Mouse (Mus musculus) gastrocnemius, postnatal 14 days (tissue): ENCODE data around the gene CN725425. TPM values are rescaled to one million over a fixed set of nuclear protein-coding genes. Genes with fewer than 3 reads are reported as not detected.

Experiments used
- DNase-seq: peaks from one replicate; pipeline ENCODE4 v3.0.0; 2021; ENCODE audit warnings: mixed read lengths
- intact Hi-C: fragments of 180-260 bp; cut with DNase I; formaldehyde crosslinking; loops from one replicate; pipeline ENCODE4 v1.15.1; 2025; ENCODE audit warnings: low total_unique reads
- total RNA-seq, 2 experiments: library from RNA; stranded (reverse); gene quantifications; 2 replicates each; pipeline ENCODE4 v1.2.3; 2021

Gene CN725425
- total RNA-seq, 2 experiments from 2014 or later = 0.22 TPM; not detected in 1

DNA sequence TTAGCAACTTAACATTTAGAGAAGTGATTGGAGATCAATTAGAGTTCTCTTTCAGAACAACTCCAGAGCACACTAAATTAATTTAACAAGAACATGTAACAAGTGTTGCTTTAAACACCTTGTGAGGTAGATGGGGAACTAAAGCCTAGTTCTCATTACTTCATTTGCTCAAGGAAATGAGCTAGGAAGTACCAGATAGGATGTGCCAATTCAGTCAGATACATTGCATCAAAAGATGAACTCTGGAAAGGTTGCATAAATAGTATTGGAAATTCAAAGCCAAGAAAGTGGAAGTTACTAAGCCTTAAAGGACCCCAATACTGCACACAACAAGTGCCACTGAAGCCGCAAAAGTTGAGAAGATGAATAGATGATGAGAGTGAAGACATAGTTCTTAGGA, 3.2 kb downstream of the CN725425 start:
- no peak for DNase-seq
- intact Hi-C loops = no loop called here

- DNase-seq = no peak
- intact Hi-C loops = no loop called here
Observed at GRCm38 (mm10) chr15:91203521-91203920, 4.2 kb downstream of the CN725425 start.

- DNase-seq = no peak
- intact Hi-C loops = no loop called here
Observed at GRCm38 (mm10) chr15:91206518-91206917, 7.2 kb downstream of the CN725425 start.

GRCm38 (mm10) chr15:91237294-91237693, 38.0 kb downstream of the CN725425 start:
- DNase-seq = no peak
- intact Hi-C loops = no loop called here

DNA sequence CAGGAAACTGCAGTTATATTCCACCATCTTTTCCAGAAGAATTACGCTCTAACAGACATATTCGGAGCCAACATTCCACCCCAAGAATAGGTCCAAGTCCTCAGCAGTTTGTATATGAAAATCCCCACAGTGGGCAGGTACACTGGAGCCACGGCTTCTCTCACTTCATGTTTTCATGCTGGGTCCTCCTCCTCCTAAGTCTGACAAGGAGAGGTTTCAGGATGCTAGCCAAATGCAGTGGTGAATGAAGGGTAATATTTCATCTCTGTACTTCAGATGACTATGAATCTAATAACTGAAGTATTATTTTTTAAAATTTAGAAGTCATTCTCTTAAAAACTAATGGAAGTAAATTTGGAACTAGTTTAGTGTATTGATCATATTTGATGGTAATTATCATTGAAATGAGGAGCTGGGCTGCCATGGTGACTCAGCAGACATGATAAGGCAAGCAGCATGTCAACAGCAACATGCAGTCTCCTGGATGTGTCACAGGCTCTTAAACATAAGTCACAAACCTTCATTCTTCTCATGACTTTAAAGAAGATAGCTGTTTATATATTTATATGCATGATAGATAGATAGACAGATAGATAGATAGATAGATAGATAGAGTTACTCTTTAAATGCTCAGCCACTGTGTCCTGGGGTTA, 41.5 kb downstream of the CN725425 start:
- intact Hi-C loops = no loop called here
- DNase-seq = no peak

DNA sequence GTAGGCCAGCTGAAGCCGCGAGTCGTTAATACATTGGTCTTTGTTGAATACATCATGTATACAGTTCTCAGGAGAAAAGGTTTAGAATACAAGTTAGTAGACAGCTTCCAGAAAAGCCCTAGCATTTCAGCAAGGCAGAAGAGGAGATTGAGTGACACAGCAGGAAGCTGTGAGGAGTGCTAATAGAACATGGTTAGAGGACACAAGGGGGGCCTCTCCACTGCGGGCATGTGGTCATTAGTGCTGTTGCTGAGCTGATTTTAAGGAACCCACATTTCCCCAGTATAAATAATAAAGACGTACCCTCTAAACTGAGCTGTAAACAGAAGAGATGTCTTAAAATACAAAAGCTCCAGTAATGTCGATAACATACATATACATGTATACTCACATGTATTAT, 51.5 kb downstream of the CN725425 start:
- DNase-seq = no peak
- intact Hi-C loops = loop anchor here (5.0 kb wide), 1 partner anchor 36 kb away; no protein-coding TSS in a partner anchor

GRCm38 (mm10) chr15:91251544-91252408, 52.5 kb downstream of the CN725425 start:
- intact Hi-C loops = loop anchor here (5.0 kb wide), 1 partner anchor 36 kb away; no protein-coding TSS in a partner anchor
- DNase-seq = no peak

- DNase-seq = no peak
- intact Hi-C loops = loop anchor here (5.0 kb wide), 1 partner anchor 34 kb away; no protein-coding TSS in a partner anchor
Observed at GRCm38 (mm10) chr15:91252956-91253355, 53.7 kb downstream of the CN725425 start.

DNA sequence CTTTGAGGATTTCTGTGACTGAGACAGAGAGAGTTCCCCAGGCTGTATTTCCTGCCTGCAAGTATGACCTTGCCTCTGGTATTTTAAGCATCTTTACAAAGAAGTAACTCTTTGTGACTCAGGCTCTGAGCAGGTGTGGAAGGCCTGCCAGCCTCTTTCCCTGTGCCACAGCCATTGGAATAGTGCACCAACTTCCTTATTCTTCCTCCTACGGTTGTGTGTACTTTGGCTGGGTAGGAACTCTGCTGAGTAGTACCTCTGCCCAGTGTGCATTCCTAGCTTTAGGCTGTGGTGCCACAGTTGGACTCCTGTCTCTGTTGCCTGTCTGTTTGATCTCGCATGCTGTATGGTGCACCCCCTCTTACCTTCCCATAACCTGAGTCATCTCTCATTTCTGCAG, 56.0 kb downstream of the CN725425 start:
- intact Hi-C loops = no loop called here
- no peak for DNase-seq

DNA sequence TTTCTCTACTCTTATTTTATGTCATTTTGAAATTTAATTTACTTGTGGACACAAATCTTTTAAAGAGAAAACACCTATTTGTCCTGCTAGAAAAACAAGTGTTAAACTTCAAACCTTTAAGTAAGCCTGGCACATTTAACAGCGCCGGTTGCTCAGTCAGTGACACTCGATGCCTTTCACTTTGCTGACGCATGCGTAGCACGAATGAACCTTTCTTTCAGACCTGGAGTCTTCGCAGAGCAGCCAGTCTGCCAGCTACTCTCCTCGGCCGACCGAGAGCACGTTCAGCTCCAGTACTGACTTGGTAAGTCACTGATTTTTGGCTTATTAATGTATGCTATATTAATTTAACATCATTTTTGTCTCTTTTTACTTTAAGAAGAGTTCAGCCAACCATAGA, 57.8 kb downstream of the CN725425 start:
- intact Hi-C loops = no loop called here

GRCm38 (mm10) chr15:91260578-91260977, 61.3 kb downstream of the CN725425 start:
- no peak for DNase-seq
- intact Hi-C loops = no loop called here

More for the DNA sequence above, 57.8 kb downstream of the CN725425 start:
- peak; percentile 23 for DNase-seq

GRCm38 (mm10) chr15:91263926-91264325, 64.6 kb downstream of the CN725425 start:
- no peak for DNase-seq
- intact Hi-C loops = no loop called here

- no peak for DNase-seq
- intact Hi-C loops = no loop called here
Observed at GRCm38 (mm10) chr15:91268532-91268931, 69.2 kb downstream of the CN725425 start.

GRCm38 (mm10) chr15:91275961-91276360, 76.7 kb downstream of the CN725425 start:
- DNase-seq = no peak
- intact Hi-C loops = no loop called here

GRCm38 (mm10) chr15:91279571-91279970, 80.3 kb downstream of the CN725425 start:
- no peak for DNase-seq
- intact Hi-C loops = no loop called here

GRCm38 (mm10) chr15:91281521-91281920, 82.2 kb downstream of the CN725425 start:
- no peak for DNase-seq
- intact Hi-C loops = no loop called here

DNA sequence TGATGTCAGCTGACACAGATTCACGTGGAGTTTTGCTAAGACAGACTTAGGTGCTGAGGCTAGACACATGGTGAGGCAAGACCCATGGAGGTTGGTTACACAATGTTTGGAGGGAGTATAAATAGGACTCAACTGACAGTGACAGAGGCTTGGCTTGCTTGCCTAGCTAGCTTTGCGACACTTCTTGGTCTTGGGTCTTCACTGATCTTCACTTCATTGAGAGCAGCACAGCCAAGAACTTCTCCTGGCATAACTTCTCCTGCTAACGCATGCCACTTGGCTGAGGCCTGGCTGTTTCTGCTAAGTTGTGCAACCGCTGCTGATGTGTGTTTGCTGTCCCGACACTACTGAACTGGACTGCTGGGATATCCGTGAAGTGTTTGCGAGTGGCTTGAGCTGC, 83.5 kb downstream of the CN725425 start:
- intact Hi-C loops = no loop called here
- DNase-seq = peak; percentile 30

DNA sequence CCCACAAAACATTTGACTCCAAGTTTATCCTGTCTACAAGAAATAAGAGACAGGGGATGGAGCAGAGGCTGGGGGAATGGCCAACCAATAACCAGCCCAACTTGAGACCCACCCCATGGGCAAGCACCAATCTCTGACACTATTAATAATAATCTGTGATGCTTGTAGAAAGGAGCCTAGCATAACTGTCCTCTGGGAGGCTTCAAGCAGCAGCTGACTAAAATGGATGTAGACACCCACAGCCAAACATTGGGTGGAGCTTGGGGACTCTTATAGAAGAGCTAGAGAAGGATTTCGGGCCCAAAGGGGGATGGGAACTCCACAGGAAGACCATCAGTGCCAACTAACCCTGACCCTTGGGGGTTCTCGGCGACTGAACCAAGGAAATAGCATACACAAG, 84.1 kb downstream of the CN725425 start:
- DNase-seq = no peak
- intact Hi-C loops = no loop called here

DNA sequence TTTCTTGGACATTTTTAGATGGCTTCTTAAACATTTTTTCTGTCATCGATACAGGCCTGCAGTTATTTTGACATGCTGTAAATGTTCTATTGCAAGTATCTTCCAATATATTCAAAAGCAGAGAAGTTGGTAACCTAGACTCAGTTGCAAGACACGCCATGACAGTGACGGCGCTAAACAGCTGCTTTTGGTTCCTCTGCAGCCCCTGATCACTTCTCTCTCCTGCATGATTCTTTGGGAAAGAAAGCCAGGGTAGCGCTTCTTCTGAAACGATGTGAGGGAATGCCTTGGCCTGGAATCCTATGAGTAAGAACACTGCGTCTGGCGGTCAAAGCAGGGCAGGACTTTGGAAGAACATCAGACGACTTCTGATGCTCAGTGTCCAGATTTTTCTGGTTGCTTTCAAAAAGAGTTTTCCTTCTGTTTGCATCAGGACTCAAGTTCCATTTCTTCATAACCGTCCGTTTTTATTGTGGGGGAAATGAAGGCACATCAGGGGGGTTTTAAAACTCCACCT, 100.1 kb downstream of the CN725425 start:
- intact Hi-C loops = no loop called here
- peak; percentile 20 for DNase-seq

DNA sequence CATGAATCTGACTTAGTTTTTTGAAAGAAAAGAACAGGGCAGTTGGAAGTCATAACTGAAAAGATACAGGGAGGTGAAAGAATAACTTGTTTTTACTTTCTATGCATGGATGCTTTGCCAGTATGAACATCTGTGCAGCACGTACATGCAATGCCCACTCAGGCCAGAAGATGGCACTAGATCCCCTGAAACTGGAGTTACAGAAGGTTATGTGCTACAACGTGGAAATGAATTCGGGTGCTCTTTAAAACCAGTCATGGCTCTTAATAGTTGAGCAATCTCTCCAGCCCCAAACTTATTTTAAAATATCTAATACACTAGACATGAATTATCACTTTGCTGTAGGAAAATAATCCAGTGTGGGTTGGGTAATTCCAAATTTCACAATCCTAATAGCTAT, 102.1 kb downstream of the CN725425 start:
- peak; percentile 86 for DNase-seq
- intact Hi-C loops = loop anchor here (5.0 kb wide), 1 partner anchor 276 kb away; no protein-coding TSS in a partner anchor
